Mouse (Mus musculus): Measurements from ENCODE around the gene Cx3cr1.

DNA sequence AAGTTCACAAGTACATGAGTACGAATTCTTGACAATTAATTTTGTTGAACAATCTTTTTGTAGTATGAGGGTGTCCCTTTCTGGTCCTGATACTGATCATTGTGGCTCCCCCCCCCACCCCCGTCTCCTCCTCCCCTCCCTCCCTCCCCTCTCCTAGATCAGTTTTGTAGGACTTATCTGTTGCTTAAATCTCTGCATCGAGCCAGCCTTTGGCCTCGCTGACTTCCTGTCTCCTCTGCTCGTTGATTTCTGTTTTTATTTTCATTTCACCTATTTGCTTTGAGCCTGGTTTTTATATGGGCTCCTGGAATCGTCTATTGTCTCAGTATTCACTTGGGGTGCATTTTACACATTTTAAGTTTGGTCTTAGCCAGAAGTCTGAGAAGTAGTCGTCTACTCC lies 26.2 kb upstream of the Cx3cr1 start:
- no peak for TF ChIP-seq CTCF (IDR thresholded peaks at IDR 0.05; ENCODE audit: extremely low read depth, insufficient read depth, insufficient read length, insufficient replicate concordance)
- TF ChIP-seq POLR2A (IDR thresholded peaks at IDR 0.05; ENCODE audit: low read depth, low read length), result no peak

All from spleen, adult 2 months (tissue).